Mouse (Mus musculus): ENCODE results near the gene Gper1.
A peak's percentile ranks its signal among the peaks of the same experiment; 100 is the strongest.
"Not testable (repeated sequence)": the region's sequence is repeated elsewhere in the genome, so short reads cannot be mapped to it uniquely, and the experiment has no call there.

Gene Gper1

DNA sequence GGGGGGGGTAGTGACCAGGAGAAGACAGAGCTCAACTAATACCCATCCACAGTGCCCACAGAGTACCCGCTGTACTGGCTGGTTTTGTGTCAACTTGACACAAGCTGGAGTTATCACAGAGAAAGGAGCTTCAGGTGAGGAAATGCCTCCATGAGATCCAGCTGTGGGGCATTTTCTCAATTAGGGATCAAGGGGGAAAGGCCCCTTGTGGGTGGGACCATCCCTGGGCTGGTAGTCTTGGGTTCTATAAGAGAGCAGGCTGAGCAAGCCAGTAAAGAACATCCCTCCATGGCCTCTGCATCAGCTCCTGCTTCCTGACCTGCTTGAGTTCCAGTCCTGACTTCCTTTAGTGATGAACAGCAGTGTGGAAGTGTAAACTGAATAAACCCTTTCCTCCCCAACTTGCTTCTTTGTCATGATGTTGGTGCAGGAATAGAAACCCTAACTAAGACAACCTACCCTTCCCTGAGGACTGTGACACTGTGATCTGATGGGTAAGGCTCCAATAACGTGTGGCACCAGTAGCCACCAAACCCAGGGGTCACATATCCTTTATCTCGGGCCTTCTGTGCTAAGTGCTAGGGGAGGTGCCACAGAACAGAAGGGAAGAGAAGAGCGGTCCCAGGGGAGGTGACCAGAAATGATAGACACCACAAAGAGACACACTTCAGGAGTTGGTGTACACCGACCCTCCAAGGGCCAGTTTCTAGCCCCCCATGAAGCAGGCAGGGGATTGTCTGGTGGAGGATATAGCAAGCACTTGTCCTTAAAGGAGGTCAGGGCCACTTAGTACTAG is 32.4 kb upstream of the Gper1 start:
- DNase-seq = not testable (repeated sequence)

DNA sequence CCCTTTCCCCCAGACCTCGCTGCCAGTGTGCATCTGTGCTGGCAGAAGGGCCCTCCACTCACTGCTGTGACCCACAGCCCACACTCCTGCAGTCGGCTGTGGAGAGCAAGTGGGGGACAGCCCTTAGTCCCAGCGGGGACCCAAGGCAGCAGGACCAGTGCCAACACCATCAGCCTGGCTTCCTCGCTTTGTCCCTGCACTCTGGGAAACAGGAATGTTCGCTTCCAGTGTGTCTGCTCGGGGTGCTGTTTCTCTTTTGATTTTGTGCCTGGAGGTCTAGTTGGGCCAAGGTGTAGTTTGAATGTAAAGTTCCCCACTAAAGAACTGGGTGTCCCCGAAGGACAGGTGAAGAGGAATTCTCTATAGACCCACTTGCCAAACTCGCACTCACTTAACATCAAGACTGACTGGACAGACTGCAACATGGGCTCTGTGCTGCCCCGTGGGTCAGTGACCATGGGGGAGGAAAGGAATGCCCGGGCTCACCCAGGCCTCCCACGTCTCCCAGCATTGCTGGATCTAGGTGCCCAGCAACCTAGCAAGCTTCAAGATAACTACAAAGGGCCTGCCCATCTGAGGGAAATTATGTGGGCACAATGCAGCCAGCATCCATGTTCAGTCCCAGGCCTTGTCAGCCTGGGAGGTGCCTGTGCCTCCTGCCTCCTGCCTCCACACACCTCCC is 31.5 kb upstream of the Gper1 start:
- DNase-seq = no peak

DNA sequence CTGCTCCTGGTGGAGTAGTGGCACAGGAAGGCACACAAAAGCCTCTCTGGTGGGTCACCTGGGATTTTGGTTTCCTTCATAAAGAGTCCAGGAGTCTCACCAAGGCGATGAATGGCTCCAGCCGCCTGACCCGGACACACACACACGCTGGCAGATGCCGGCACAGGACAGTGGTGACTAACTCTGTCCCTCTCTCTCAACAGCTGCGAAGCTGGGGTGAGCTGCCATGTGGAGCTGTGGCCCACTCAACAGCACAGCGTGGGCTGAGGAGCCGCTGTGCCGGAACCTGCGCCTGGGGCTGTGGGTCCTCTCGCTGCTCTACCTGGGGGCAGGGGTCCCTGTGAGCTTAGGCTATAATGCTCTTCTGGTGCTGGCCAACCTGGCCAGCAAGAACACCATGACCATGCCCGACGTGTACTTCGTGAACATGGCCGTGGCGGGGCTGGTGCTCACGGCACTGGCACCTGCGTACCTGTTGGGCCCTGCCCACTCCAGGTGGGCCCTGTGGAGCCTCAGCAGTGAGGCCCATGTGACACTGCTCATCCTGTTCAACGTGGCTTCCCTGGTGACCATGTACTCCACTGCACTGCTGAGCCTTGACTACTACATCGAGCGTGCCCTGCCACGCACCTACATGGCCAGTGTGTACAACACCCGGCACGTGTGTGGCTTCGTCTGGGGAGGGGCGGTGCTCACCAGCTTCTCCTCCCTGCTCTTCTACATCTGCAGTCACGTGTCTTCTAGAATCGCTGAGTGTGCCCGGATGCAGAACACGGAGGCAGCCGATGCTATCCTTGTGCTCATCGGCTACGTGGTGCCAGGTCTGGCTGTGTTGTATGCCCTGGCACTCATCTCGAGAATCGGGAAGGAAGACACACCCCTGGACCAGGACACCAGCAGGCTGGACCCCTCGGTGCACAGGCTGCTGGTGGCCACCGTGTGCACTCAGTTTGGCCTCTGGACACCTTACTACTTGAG is 30.4 kb upstream of the Gper1 start:
- no peak for DNase-seq

DNA sequence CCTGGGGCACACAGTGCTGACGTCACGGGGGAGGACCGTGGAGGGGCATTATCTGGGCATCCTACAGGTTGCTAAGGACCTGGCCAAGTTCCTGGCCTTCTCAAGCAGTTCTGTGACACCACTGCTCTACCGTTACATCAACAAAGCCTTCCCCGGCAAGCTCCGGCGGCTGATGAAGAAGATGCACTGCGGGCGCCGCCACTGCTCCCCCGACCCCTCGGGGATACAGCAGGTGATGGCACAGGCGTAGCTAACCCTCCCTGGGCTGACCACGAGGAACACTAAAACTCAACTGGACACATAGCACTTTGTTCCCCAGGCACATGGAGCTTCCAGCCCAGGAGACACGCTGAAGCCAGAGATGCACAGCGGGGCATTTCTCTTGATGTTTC is 29.8 kb upstream of the Gper1 start:
- no peak for DNase-seq

DNA sequence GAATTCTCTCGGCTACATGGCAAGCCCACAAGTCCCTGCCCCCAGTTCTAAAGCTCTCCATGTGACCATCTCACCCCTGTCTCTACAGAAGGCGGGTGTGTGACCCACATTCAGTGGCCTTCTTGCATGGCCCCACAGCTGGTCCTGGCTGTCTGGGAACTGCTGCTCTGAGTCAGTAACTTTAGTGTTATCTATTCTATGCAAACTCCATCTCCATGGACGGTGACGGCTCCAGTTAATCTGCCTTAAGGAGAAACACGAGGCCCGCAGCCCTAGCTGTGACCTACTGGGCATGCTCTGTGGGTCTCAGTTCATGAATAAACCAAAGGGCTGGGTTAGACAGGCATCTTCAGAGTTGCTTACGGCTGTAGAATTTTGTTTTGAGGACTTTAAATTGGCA is 28.6 kb upstream of the Gper1 start:
- DNase-seq = no peak

DNA sequence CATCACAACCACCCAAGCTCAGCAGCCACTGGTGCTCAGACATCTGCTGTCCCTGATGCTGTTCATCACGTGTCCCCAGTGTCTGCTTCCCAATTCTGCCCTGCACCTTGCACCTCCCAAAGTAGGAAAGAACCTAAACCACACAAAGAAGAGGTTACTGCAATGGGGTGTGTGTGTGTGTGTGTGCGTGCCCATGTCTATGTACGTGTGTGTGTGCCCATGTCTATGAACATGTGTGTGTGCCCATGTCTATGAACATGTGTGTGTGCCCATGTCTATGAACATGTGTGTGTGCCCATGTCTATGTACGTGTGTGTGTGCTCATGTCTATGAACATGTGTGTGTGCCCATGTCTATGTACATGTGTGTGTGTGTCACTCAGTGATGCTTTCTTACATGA is 27.4 kb upstream of the Gper1 start:
- DNase-seq = no peak

DNA sequence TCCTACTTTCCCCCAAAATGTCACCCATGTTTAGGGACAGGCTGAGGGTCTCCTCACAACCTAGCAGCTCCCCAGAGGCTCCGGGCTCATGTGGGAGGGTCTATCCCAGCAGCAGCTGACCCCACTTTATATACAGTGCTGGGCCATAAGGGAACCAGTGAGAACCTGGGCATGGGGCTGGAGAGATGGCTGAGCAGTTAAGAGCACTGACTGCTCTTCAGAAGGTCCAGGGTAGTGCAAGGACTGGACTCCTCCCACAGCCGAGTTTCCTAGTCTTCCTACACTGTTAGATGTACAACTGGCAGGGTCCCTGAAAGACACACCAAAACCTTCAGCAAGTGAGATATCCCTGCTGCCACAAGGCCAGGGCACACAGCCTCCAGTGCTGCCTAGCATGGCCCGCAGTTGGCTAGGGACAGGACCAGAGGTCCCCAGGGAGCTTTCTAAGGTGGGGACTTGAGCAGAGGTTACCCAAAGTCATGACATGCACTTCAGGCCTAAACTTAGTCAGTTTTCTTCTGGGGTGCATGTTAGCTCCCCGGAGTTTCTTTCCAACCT is 25.5 kb upstream of the Gper1 start:
- no peak for DNase-seq

DNA sequence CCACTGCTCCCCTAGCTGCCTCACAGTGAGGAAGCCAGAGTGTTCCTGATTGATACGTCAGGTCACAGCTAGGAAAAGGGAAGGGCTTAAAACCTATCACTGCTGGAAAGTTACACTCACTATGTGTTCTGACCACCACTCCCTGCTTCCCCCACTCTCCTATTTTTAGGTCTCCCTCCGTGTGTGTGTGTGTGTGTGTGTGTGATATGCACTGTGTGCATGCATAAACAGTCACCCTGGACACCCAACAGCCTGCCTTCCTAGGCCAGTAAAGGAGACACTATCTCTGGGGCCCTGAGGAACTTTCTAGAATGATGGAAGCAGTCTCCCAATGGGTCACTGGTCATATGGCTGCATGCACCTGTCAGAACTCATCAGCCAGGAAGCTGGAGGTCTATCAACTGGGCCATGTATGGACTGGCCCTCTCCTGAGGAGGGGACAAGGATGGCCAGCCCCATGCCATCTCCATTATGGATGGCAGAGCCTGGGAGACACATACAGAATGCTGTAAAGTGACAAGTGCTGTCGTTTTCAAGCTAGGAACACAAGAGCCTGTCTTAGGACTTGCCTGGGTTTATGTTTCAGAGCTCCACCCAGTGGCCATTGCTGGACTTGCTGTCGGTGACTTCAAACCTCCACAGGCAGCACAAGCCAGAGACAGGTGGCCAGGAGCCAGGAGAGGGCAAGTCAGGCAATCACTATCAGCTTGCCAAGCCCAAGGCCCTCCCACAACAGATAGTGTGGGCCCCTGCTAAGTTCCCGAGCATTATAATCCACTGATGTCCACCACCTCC is 24.8 kb upstream of the Gper1 start:
- DNase-seq = peak; percentile 71 to 87

DNA sequence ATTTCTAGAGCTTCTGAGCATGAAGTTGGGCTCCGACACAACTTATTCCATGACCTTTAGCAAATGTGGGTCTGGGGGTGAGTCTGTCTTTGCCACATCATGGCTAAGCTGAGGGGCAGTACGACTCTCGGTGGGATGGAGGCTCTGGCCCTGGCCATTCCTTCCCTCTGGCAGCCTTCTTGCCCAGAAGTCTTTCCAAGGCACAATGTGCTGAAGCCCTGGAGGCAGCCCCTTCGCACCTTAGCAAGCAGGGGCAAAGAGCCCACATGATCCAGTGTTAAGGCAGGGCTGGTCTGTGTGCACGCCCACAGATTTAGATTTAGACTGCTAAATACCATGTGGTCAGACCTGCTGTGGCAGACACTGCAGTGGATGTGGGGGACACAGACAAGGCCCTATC is 24.2 kb upstream of the Gper1 start:
- no peak for DNase-seq

DNA sequence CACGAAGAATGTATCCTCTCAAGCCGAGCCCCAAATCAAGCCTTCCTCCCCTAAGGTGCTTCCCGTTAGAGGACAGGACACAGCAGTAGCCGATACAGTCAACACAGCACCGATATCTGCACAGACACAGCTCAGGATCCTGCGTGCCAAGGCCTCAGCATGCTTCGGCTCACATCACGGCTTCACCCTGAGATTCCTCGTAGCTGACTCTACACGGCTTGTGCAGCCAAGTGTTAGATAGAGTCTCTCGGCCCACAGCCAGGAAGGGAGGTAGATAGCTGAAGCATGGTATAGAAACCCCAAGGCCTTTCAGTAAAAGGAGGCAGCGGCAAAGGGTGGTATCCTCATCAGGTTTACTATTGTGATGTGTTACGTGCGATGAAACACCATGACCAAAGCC is 23.0 kb upstream of the Gper1 start:
- no peak for DNase-seq

DNA sequence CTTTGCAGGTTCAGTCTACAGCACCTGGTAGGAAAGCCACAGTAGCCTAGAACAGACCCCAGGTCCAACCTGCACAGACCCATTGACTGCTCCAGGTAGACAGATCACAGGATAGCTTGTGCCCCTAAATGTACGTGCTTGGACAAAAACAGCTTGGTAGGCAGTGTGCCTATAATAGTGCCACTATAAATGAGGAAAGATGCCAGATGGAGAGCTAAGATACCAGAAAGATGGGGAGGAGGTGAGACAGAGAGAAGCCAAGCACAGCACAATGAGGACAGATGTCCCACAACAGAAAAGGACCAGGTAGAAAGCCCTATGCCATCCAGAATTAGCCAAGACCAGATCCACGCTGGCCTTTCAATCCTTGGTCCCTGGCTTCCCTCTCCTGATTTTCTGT is 20.8 kb upstream of the Gper1 start:
- no peak for DNase-seq

DNA sequence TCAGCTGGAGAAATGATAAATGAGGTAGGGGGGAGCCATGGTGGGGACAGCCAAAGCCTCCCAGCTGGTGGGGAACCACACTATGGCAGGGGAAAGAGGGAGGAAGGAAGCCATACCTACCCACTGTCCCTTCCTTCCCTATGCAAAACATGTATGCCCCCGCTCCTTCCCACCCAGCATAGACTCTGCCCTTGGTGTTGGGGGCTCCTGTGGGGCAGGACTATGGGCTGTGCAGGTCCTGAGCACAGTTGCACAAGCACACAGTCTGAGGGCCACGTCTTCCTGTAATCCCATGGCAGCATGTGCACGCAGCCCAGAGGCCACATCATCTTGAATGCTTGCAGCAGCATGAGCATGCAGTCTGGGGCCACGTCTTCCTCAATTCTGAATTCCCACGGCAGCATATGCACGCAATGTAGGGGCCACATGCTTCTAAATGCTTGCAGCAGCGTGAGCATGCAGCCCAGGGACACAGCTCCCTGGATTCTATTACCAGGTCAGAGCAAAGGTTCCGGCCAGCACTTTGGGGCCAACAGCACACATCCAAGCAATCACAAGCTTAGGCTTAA is 19.2 kb upstream of the Gper1 start:
- no peak for DNase-seq

DNA sequence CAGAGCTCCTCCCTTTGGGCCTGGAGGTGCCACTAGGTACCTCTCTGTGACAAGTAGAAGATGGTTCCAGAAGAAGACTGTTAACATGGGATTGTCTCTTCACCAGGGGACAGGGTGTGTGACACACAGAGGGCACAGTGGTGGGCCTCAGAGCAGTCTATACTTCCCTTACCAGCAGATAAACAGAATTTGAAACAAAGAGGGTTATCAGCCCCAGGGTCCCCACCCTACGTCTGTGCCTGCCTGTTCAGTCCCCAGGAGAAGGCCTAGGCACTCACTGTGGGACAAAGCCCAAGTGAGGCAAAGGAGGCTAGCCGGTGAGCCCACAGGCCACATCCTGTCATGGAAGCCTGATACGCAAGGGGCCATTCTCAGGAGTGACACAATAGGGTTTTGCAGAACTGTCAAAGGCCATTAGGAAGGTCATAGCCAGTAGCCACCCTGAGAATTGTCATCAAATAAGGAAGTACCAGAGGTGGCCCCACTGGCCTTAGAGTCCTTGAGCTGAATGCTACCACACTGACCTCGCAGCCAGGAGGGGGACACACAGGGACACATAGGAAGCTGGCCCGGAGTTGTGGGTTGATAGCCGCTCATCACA is 18.1 kb upstream of the Gper1 start, which contains the start of gene C130050O18Rik:
C130050O18Rik (plus strand) TSS at position 480 of the 601 bp plus-strand sequence.
- DNase-seq = no peak

DNA sequence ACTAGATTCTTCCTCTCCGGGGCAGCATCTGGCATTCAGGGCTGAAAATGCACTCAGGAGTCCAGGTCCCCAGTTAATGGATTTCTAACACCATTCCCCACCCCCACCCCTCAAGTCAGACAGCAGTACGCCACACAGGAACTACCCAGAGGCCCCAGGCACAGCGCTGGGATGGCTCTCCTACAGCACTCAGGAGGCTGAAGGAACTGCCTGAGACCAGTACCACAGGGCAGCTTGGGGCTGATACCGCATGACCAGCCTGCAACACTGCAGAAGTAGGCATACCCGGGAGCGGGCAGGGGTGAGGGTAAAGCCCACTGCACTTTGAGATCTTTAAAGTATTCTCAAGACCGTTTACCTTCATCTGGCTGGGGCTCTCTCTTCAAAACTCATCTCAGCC is 17.5 kb upstream of the Gper1 start:
- no peak for DNase-seq

DNA sequence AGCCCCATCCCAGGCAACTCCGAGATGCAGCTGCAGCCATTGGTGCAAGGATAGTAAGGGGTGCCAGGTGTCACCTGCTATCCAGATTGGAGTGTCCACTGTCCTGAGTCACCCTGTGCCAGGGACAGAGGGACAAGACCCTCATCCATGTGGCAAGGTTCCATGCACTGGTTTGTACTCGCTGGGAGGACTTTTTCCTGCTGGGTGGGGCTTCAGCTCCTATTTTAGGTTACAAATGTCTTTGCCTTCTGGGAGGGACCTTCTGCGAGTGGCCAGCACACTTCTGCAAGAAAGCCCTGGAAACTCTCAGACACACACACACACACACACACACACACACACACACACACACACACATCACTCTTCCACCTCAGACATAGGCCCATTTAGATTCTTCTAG is 17.0 kb upstream of the Gper1 start:
- DNase-seq = no peak

DNA sequence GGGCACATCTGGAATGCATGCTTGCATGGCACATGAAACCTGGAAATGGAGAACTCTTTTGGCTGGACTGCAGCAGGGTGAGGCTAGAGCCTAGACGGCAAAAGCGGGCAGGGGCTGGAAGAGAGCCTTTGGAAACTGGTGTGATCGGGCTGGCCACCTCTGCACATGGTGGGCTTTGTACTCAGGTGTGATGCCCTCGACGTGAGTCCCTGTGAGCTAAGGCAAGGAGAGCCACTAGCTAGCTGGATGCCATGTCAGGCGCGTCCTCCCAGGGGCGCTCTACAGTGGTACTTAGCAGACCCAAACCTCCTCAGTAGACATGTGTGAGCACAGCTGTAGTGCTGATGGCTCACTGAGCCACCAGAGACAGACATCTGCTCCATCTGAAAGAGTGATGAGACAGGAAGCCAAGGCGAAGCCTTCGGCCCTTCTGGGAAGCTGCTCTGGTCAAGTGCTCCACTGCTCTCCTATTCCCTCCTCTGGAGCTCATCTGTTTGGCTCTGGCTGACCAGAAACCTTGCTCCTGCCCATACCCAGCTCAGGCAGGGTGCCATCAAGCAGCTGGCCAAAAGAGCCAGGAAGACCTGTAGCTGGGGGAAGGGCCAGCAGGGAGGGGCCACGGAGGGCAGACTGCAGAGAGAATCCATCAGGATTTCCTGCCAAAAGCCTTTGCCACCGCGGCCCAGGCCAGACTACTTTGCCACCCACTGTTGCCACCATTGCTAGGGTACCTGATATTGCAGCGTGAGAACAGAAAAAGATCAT is 15.6 kb upstream of the Gper1 start:
- DNase-seq = no peak

DNA sequence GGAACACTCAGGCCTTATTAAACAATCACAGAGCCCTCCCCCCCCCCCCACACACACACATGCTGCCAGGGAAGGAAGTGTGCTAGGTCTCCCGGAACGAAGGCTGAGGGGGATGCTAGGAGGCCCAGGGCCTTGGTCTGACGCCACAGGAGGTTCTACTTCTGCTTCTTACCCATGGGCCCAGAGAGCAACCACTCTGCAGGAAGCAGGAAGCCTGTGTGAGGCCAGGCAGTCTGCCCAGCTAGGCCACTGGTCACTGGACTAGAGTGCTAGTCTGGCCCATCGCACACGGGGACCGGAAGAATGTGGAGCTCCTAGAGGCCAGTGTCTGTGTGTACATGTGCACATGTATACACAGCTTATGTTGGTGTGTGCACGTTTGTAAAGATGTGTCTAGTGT is 14.4 kb upstream of the Gper1 start:
- DNase-seq = peak in 1 of 2 experiments; percentile 40

DNA sequence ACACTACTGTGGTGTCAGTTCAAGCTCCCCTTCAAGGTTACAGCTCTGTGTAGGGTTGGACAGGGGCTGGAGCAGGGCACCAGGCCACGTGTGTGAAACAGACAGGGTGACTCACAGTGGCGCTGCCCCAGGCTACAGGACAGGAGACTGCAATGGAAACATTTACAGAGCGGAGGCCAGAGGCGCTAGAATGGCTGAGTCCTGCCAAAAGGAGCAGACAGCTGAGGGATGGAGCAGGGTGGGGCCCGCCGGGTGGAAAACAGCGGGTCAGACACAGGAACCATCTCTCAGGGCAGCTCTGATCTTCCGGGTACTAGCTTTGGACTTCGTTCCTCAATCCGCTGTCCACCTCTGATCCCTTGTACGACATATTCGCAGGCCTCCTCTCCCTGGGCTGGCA is 13.5 kb upstream of the Gper1 start:
- no peak for DNase-seq

DNA sequence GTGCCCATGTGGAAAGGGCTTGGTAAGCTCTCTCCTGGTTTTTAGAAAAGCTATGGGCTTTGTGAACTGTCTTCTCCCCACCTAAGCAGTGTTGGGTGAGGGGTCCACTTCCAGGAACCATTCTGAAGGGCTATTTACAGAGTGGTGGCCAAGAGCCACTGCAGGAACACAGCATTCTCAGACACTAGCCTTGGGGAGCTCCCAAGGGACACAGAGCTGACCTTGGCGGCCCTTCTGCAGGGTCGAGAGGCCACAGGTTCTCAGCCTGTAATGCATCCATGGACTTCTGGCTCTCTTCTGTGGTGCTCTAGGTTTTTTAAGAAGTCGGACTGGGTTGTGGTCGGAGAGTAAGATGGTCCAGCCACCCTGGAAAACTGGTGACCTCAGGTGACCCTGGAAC is 12.9 kb upstream of the Gper1 start:
- DNase-seq = no peak

DNA sequence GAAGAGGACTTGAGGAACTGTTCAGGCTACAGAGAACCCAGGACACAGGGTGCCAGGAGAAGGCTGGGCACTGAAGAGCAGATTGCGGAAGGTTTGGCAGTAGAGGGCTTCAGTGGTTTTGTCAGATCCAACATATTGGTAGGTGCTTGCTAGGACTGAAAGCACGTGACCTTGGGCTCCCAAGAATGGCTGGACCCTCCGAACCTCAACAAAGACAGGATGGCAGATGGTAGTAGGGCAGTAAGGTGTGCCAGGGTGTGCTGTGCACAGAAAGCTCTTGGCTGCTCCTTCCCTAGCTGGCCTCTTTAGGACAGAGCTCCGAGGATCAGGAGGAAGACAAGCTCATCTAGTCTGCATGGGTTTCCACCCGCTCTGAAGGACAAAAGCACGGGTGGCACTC is 11.8 kb upstream of the Gper1 start:
- DNase-seq = no peak

Data from spleen, adult 18-20 months (tissue).